Mouse (Mus musculus): ENCODE results near the gene Platr17. TPM values are rescaled to one million over a fixed set of nuclear protein-coding genes. Genes with fewer than 3 reads are reported as not detected.
"Not testable (repeated sequence)": the region's sequence is repeated elsewhere in the genome, so short reads cannot be mapped to it uniquely, and the experiment has no call there.

Gene Platr17
- polyA plus RNA-seq, 1 experiment from 2014 or later: 0.55 TPM

GRCm38 (mm10) chr17:33891892-33892291, 13.0 kb upstream of the Platr17 start:
- WGBS: 68% methylated on average over 6 of the region's 6 CpGs
- H3K27me3 ChIP-seq; H3K4me3 ChIP-seq; H3K36me3 ChIP-seq; H3K27ac ChIP-seq; H3K4me2 ChIP-seq (replicated peaks); H3K9me3 ChIP-seq; ATAC-seq (ENCODE audit: low FRiP score, low read depth); H3K9ac ChIP-seq: not testable (repeated sequence)
- H3K4me1 ChIP-seq: peaks cover 22% of the 10 kb centered on the region

DNA sequence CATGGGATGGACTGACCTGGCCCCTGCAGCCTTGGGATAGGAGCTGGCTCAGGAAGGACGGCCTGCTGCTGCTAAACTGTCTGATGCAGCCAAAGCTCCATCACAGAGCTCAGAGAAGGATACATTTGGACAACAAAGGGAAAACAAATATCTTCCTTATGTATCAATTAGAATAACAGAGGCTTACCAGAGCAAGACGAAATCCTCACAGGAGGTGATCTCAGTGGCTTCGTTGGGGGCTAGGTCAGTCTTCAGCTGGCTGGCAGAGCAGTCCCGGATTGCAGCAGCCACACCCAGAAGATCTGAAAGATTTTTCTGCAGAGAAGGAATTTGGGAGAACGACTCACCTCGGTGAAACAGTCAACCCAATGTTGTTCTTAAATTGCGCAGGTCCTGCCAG, 12.5 kb upstream of the Platr17 start:
- Histone ChIP-seq H3K36me3 (no peaks in the 10 kb centered on the region), H3K27me3 (no peaks in the 10 kb centered on the region), H3K4me1 (peaks cover 22% of the 10 kb centered on the region), H3K4me2 (replicated peaks) (no peak overlapping the region), H3K9me3 (no peaks in the 10 kb centered on the region), H3K4me3 (no peak overlapping the region), H3K9ac (no peak overlapping the region), H3K27ac (no peak overlapping the region)
- ATAC-seq (ENCODE audit: low FRiP score, low read depth): no peak
- WGBS: 23% methylated on average over 7 of the region's 7 CpGs

- not testable (repeated sequence) for H3K9me3 ChIP-seq; H3K36me3 ChIP-seq; H3K4me2 ChIP-seq (replicated peaks); H3K4me3 ChIP-seq; H3K27me3 ChIP-seq; ATAC-seq (ENCODE audit: low FRiP score, low read depth); H3K27ac ChIP-seq; H3K9ac ChIP-seq
- WGBS: 79% methylated on average over 4 of the region's 4 CpGs
- H3K4me1 ChIP-seq: peaks cover 18% of the 10 kb centered on the region
Observed at GRCm38 (mm10) chr17:33893011-33893410, 11.9 kb upstream of the Platr17 start.

GRCm38 (mm10) chr17:33897114-33897794, 7.7 kb upstream of the Platr17 start:
- Histone ChIP-seq H3K9ac (no peak overlapping the region), H3K36me3 (no peaks in the 10 kb centered on the region), H3K4me1 (no peaks in the 10 kb centered on the region), H3K27ac (no peak overlapping the region), H3K27me3 (no peaks in the 10 kb centered on the region), H3K4me2 (replicated peaks) (no peak overlapping the region), H3K9me3 (no peaks in the 10 kb centered on the region), H3K4me3 (no peak overlapping the region)
- WGBS: 46% methylated on average over 6 of the region's 6 CpGs
- ATAC-seq (ENCODE audit: low FRiP score, low read depth): no peak

- not testable (repeated sequence) for ATAC-seq (ENCODE audit: low FRiP score, low read depth)
Observed at GRCm38 (mm10) chr17:33898193-33898592, 6.7 kb upstream of the Platr17 start.

DNA sequence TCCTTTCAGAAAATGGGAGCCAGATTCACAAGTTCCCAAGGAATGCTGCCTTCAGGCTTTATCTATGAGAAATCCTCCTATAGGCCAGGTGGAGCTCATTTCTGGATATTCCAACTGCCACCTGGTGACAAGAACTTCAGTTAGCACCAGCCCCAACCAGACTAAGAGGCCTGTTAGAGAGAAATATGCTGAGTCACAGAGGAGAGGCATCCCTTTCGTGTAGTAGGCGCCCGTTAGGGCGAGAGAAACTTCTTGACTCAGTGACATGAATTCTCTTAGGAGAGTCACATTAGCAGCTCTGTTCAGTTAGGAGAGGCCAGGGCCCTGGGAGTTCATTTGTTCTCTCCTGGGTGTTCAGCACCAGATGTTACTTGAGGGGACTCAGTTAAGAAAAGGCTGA, 5.3 kb upstream of the Platr17 start:
- 72% methylated on average over 4 of the region's 4 CpGs for WGBS

More at GRCm38 (mm10) chr17:33898193-33898592, 6.7 kb upstream of the Platr17 start:
- not testable (repeated sequence) for H3K4me2 ChIP-seq (replicated peaks); H3K9ac ChIP-seq; H3K4me1 ChIP-seq; H3K27ac ChIP-seq; H3K27me3 ChIP-seq; H3K36me3 ChIP-seq; H3K4me3 ChIP-seq; H3K9me3 ChIP-seq
- WGBS: 84% methylated on average over 4 of the region's 4 CpGs

GRCm38 (mm10) chr17:33900281-33900988, 4.5 kb upstream of the Platr17 start:
- H3K27ac ChIP-seq: no peak overlapping the region
- H3K9ac ChIP-seq: no peak overlapping the region
- no peak overlapping the region for H3K4me2 ChIP-seq (replicated peaks)
- no peak for ATAC-seq (ENCODE audit: low FRiP score, low read depth)
- H3K36me3 ChIP-seq: no peaks in the 10 kb centered on the region
- H3K27me3 ChIP-seq: no peaks in the 10 kb centered on the region
- WGBS: 65% methylated on average over 7 of the region's 7 CpGs
- H3K4me3 ChIP-seq: no peak overlapping the region
- no peaks in the 10 kb centered on the region for H3K9me3 ChIP-seq
- H3K4me1 ChIP-seq: no peaks in the 10 kb centered on the region

More for the DNA sequence above, 5.3 kb upstream of the Platr17 start:
- no peak overlapping the region for H3K9ac ChIP-seq
- no peak overlapping the region for H3K27ac ChIP-seq
- H3K9me3 ChIP-seq: no peaks in the 10 kb centered on the region
- H3K4me2 ChIP-seq (replicated peaks): no peak overlapping the region
- no peak overlapping the region for H3K4me3 ChIP-seq
- H3K27me3 ChIP-seq: no peaks in the 10 kb centered on the region
- H3K36me3 ChIP-seq: no peaks in the 10 kb centered on the region
- H3K4me1 ChIP-seq: no peaks in the 10 kb centered on the region
- ATAC-seq (ENCODE audit: low FRiP score, low read depth): no peak

DNA sequence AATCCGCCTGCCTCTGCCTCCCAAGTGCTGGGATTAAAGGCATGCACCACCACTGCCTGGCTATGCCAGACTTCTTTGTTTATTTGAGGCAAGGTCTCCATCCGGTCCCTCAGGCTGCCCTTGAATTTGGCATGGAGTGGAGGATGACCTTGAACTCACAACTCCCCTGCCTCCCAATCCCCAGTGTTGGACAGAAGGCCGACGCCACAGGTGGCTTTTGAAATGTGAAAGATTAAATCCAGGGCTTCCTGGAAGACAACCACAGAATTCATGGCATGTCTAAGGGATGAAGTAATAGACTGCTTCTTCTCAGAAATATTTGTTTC, 4.0 kb upstream of the Platr17 start:
- Histone ChIP-seq H3K36me3 (no peaks in the 10 kb centered on the region), H3K4me2 (replicated peaks) (no peak overlapping the region), H3K27me3 (no peaks in the 10 kb centered on the region), H3K9me3 (no peaks in the 10 kb centered on the region), H3K9ac (no peak overlapping the region), H3K4me1 (no peaks in the 10 kb centered on the region), H3K4me3 (no peak overlapping the region), H3K27ac (no peak overlapping the region)
- no peak for ATAC-seq (ENCODE audit: low FRiP score, low read depth)
- WGBS: 82% methylated on average over 4 of the region's 4 CpGs

DNA sequence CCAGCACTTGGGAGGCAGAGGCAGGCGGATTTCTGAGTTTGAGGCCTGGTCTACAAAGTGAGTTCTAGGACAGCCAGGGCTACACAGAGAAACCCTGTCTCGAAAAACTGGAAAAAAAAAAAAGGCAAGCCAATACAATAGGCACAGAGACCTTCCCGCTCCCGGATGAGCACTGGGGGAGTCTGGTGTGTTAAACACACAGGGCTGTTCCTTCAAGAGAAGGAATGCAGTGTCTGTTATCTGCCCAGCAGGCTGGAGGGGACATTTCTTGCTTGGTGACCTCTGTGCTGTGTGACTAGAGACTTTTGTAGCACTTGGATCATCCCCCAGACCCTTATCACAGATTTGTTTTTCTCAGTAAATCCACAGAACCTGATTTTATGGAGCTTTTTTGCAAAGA, 3.3 kb upstream of the Platr17 start:
- no peaks in the 10 kb centered on the region for H3K9me3 ChIP-seq
- no peak overlapping the region for H3K4me3 ChIP-seq
- ATAC-seq (ENCODE audit: low FRiP score, low read depth): no peak
- H3K36me3 ChIP-seq: no peaks in the 10 kb centered on the region
- no peaks in the 10 kb centered on the region for H3K4me1 ChIP-seq
- WGBS: 66% methylated on average over 4 of the region's 4 CpGs
- H3K27ac ChIP-seq: no peak overlapping the region
- H3K4me2 ChIP-seq (replicated peaks): no peak overlapping the region
- H3K9ac ChIP-seq: no peak overlapping the region
- no peaks in the 10 kb centered on the region for H3K27me3 ChIP-seq

- no peak overlapping the region for H3K27ac ChIP-seq
- no peaks in the 10 kb centered on the region for H3K36me3 ChIP-seq
- no peak overlapping the region for H3K4me3 ChIP-seq
- no peaks in the 10 kb centered on the region for H3K4me1 ChIP-seq
- no peaks in the 10 kb centered on the region for H3K9me3 ChIP-seq
- 27% methylated on average over 4 of the region's 4 CpGs for whole genome bisulfite sequencing
- H3K9ac ChIP-seq: no peak overlapping the region
- no peak for ATAC-seq (ENCODE audit: low FRiP score, low read depth)
- no peak overlapping the region for H3K4me2 ChIP-seq (replicated peaks)
- H3K27me3 ChIP-seq: no peaks in the 10 kb centered on the region
Observed at GRCm38 (mm10) chr17:33902079-33902478, 2.9 kb upstream of the Platr17 start.

- no peak for ATAC-seq (ENCODE audit: low FRiP score, low read depth)
- no peak overlapping the region for H3K27ac ChIP-seq
- no peaks in the 10 kb centered on the region for H3K4me1 ChIP-seq
- 79% methylated on average over 7 of the region's 7 CpGs for WGBS
- no peaks in the 10 kb centered on the region for H3K27me3 ChIP-seq
- H3K4me3 ChIP-seq: no peak overlapping the region
- H3K9ac ChIP-seq: no peak overlapping the region
- H3K9me3 ChIP-seq: no peaks in the 10 kb centered on the region
- H3K4me2 ChIP-seq (replicated peaks): no peak overlapping the region
- H3K36me3 ChIP-seq: no peaks in the 10 kb centered on the region
Observed at GRCm38 (mm10) chr17:33902491-33902890, 2.4 kb upstream of the Platr17 start.

- not testable (repeated sequence) for H3K9me3 ChIP-seq; H3K4me2 ChIP-seq (replicated peaks); H3K9ac ChIP-seq; H3K4me3 ChIP-seq; H3K27ac ChIP-seq; H3K4me1 ChIP-seq; H3K27me3 ChIP-seq; ATAC-seq (ENCODE audit: low FRiP score, low read depth); H3K36me3 ChIP-seq
- WGBS: 71% methylated on average over 6 of the region's 6 CpGs
Observed at GRCm38 (mm10) chr17:33903911-33904651, 854 bp upstream of the Platr17 start.
